Mouse (Mus musculus) frontal cortex, postnatal 10 days (tissue): ENCODE results near the gene Gm21915.

Experiments used
- DNase-seq, 2 experiments: peaks; one replicate each; pipeline ENCODE4 v3.0.0; 2022; ENCODE audit warnings: low spot score in 2 of 2, mixed read lengths in 1 of 2

Gene Gm21915

GRCm38 (mm10) chr9:40717182-40717874 lies 46.9 kb downstream of the Gm21915 start:
- DNase-seq: peak in 1 of 2 experiments; percentile 28

- DNase-seq: no peak
Measured at GRCm38 (mm10) chr9:40717875-40718185, 47.4 kb downstream of the Gm21915 start.
